Mouse (Mus musculus) lung, postnatal 0 days (tissue): ENCODE measurements around the gene Fam117a.

Source experiments
- CTCF ChIP-seq: IDR thresholded peaks from 2 replicates; pipeline ENCODE4 v1.5.1; 2016; ENCODE audit warnings: antibody characterized with exemption, mild to moderate bottlenecking
- EP300 ChIP-seq: IDR thresholded peaks from 2 replicates; pipeline ENCODE4 v1.6.1; 2016; ENCODE audit warnings: antibody characterized with exemption, mild to moderate bottlenecking, control low read depth

DNA sequence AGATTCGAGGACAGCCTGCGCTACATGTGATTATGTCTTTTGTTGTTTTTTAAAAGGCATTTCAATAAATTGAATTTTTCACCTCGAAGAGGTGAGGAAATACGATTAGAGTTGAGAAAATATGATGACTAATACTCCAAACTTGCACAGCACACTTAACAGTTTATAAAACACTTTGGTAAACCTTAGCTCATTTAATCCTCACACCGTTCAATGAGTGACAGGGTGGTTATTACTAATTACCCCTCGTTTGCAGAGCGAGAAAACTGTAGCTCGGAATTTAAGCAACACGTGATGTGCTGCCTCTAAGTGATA is 47.1 kb downstream of the Fam117a start:
- TF ChIP-seq EP300 (no peak), CTCF (no peak)
